Mouse (Mus musculus): ENCODE results near the gene Aox4. TPM values are rescaled to one million over a fixed set of nuclear protein-coding genes. Genes with fewer than 3 reads are reported as not detected.

The Aox4 gene
- polyA plus RNA-seq, 1 experiment from 2014 or later, result 0.04 TPM

GRCm38 (mm10) chr1:58197023-58197422 is 13.2 kb upstream of the Aox4 start:
- WGBS, result 63% methylated on average over 9 of the region's 9 CpGs
- no peaks in the 10 kb centered on the region for H3K9me3 ChIP-seq (ENCODE audit: low read length)
- H3K27ac ChIP-seq (ENCODE audit: low read length), result no peak overlapping the region
- no peak for ATAC-seq
- no peak for DNase-seq (ENCODE audit: low spot score)
- no peak overlapping the region for H3K9ac ChIP-seq (replicated peaks; ENCODE audit: low read depth)
- no peaks in the 10 kb centered on the region for H3K27me3 ChIP-seq (replicated peaks; ENCODE audit: insufficient read depth, low read length)
- TF ChIP-seq EP300 (IDR thresholded peaks at IDR 0.05), result no peak
- no peak for TF ChIP-seq CTCF (IDR thresholded peaks at IDR 0.05)
- no peak overlapping the region for H3K4me2 ChIP-seq (replicated peaks; ENCODE audit: low read depth, low read length)
- H3K36me3 ChIP-seq (ENCODE audit: insufficient read depth, low read length), result no peaks in the 10 kb centered on the region
- H3K4me1 ChIP-seq (ENCODE audit: insufficient read depth, low read depth, low read length), result no peaks in the 10 kb centered on the region
- H3K4me3 ChIP-seq (ENCODE audit: low read depth, low read length), result no peak overlapping the region

- Histone ChIP-seq H3K4me1 (ENCODE audit: insufficient read depth, low read depth, low read length) (no peaks in the 10 kb centered on the region), H3K27me3 (replicated peaks; ENCODE audit: insufficient read depth, low read length) (no peaks in the 10 kb centered on the region), H3K4me2 (replicated peaks; ENCODE audit: low read depth, low read length) (no peak overlapping the region), H3K9ac (replicated peaks; ENCODE audit: low read depth) (no peak overlapping the region), H3K4me3 (ENCODE audit: low read depth, low read length) (no peak overlapping the region), H3K36me3 (ENCODE audit: insufficient read depth, low read length) (no peaks in the 10 kb centered on the region), H3K27ac (ENCODE audit: low read length) (no peak overlapping the region), H3K9me3 (ENCODE audit: low read length) (no peaks in the 10 kb centered on the region)
- TF ChIP-seq CTCF (IDR thresholded peaks at IDR 0.05) (no peak), EP300 (IDR thresholded peaks at IDR 0.05) (no peak)
- ATAC-seq (no peak), DNase-seq (ENCODE audit: low spot score) (no peak)
- 53% methylated on average over 4 of the region's 4 CpGs for WGBS
Observed at GRCm38 (mm10) chr1:58198386-58198785, 11.8 kb upstream of the Aox4 start.

DNA sequence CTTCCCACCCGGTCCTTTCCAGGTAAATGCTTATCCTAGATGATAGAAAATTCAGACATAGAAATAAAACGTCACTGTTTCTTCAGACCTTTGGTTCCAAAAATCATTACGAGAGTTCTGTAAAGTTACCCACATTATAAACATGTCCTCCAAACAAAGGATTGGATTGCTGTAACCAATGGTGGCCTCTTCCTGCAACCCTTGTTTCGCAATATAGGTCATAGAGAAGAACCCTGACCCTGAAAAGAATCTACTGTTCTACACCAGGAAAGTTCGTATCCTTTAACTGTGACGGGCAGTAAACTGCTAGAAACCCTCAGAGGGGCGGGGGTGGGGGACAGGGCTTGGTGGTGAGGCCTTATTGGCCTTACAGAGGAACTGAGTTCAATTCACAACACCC is 2.6 kb downstream of the Aox4 start:
- TF ChIP-seq CTCF (IDR thresholded peaks at IDR 0.05), result no peak
- no peak for TF ChIP-seq EP300 (IDR thresholded peaks at IDR 0.05)
- WGBS, result 69% methylated on average over 7 of the region's 7 CpGs
- DNase-seq (ENCODE audit: low spot score), result no peak
- Histone ChIP-seq H3K27me3 (replicated peaks; ENCODE audit: insufficient read depth, low read length) (no peaks in the 10 kb centered on the region), H3K4me1 (ENCODE audit: insufficient read depth, low read depth, low read length) (no peaks in the 10 kb centered on the region), H3K9ac (replicated peaks; ENCODE audit: low read depth) (no peak overlapping the region), H3K36me3 (ENCODE audit: insufficient read depth, low read length) (no peaks in the 10 kb centered on the region), H3K4me2 (replicated peaks; ENCODE audit: low read depth, low read length) (no peak overlapping the region), H3K27ac (ENCODE audit: low read length) (no peak overlapping the region), H3K9me3 (ENCODE audit: low read length) (no peaks in the 10 kb centered on the region), H3K4me3 (ENCODE audit: low read depth, low read length) (no peak overlapping the region)
- no peak for ATAC-seq

DNA sequence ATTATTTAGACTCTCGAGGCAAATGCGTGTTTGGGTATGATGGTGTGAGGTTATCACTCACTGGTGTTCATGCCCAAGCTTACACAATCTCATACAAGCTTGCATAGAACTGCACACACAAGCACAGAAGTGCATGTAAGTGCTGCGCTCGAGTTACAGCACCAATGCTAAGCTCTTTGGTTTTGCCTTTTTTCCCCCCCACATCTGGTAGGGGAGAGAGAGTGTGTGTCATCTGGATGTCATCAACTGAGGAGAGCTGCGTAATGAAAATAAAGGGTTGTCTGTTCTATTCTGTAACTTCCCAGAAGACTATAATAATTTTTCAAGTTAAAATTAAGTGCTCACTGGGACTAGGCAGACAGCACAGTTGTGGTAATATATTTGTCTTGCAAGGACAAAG is 3.6 kb downstream of the Aox4 start:
- no peak for TF ChIP-seq CTCF (IDR thresholded peaks at IDR 0.05)
- Histone ChIP-seq H3K9ac (replicated peaks; ENCODE audit: low read depth) (no peak overlapping the region), H3K4me3 (ENCODE audit: low read depth, low read length) (no peak overlapping the region), H3K9me3 (ENCODE audit: low read length) (no peaks in the 10 kb centered on the region), H3K27me3 (replicated peaks; ENCODE audit: insufficient read depth, low read length) (no peaks in the 10 kb centered on the region), H3K4me2 (replicated peaks; ENCODE audit: low read depth, low read length) (no peak overlapping the region), H3K27ac (ENCODE audit: low read length) (no peak overlapping the region), H3K4me1 (ENCODE audit: insufficient read depth, low read depth, low read length) (no peaks in the 10 kb centered on the region), H3K36me3 (ENCODE audit: insufficient read depth, low read length) (no peaks in the 10 kb centered on the region)
- no peak for DNase-seq (ENCODE audit: low spot score)
- WGBS, result 77% methylated on average over 5 of the region's 5 CpGs
- ATAC-seq, result no peak

GRCm38 (mm10) chr1:58215353-58215752 is 5.2 kb downstream of the Aox4 start:
- no peak for ATAC-seq
- DNase-seq (ENCODE audit: low spot score), result no peak
- Histone ChIP-seq H3K27ac (ENCODE audit: low read length) (no peak overlapping the region), H3K9ac (replicated peaks; ENCODE audit: low read depth) (no peak overlapping the region), H3K4me2 (replicated peaks; ENCODE audit: low read depth, low read length) (no peak overlapping the region), H3K9me3 (ENCODE audit: low read length) (no peaks in the 10 kb centered on the region), H3K4me1 (ENCODE audit: insufficient read depth, low read depth, low read length) (no peaks in the 10 kb centered on the region), H3K36me3 (ENCODE audit: insufficient read depth, low read length) (no peaks in the 10 kb centered on the region), H3K4me3 (ENCODE audit: low read depth, low read length) (no peak overlapping the region), H3K27me3 (replicated peaks; ENCODE audit: insufficient read depth, low read length) (no peaks in the 10 kb centered on the region)
- WGBS, result 83% methylated on average over 4 of the region's 4 CpGs
- TF ChIP-seq EP300 (IDR thresholded peaks at IDR 0.05), result no peak
- TF ChIP-seq CTCF (IDR thresholded peaks at IDR 0.05), result no peak

- Histone ChIP-seq H3K4me2 (replicated peaks; ENCODE audit: low read depth, low read length) (no peak overlapping the region), H3K36me3 (ENCODE audit: insufficient read depth, low read length) (no peaks in the 10 kb centered on the region), H3K27ac (ENCODE audit: low read length) (no peak overlapping the region), H3K4me1 (ENCODE audit: insufficient read depth, low read depth, low read length) (no peaks in the 10 kb centered on the region), H3K27me3 (replicated peaks; ENCODE audit: insufficient read depth, low read length) (no peaks in the 10 kb centered on the region), H3K4me3 (ENCODE audit: low read depth, low read length) (no peak overlapping the region), H3K9ac (replicated peaks; ENCODE audit: low read depth) (no peak overlapping the region), H3K9me3 (ENCODE audit: low read length) (no peaks in the 10 kb centered on the region)
- 64% methylated on average over 7 of the region's 7 CpGs for WGBS
- DNase-seq (ENCODE audit: low spot score) (no peak), ATAC-seq (no peak)
- no peak for TF ChIP-seq EP300 (IDR thresholded peaks at IDR 0.05)
- no peak for TF ChIP-seq CTCF (IDR thresholded peaks at IDR 0.05)
Observed at GRCm38 (mm10) chr1:58215956-58216532, 5.8 kb downstream of the Aox4 start.

DNA sequence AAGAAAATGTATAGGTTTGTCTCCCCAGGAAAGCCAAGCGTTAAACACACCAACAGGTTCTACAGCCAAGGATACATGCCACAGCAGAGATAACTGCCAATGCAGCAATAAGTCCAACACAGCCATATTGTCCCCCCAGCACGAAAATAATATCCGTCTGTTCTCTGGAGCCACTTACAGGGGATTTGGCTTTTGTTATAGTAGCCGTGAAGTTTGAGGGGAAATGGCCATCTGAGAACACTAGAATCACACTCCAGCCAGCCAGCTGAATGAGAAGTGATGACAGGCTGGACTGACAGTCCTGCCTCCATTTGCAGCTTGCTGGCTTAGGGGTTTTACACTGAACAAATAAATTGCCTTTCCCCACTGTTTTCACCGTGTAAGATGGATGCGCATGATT is 10.9 kb downstream of the Aox4 start:
- H3K4me2 ChIP-seq (replicated peaks; ENCODE audit: low read depth, low read length), result no peak overlapping the region
- H3K27me3 ChIP-seq (replicated peaks; ENCODE audit: insufficient read depth, low read length), result no peaks in the 10 kb centered on the region
- no peak for ATAC-seq
- H3K36me3 ChIP-seq (ENCODE audit: insufficient read depth, low read length), result no peaks in the 10 kb centered on the region
- H3K4me1 ChIP-seq (ENCODE audit: insufficient read depth, low read depth, low read length), result no peaks in the 10 kb centered on the region
- TF ChIP-seq EP300 (IDR thresholded peaks at IDR 0.05), result no peak
- no peak for TF ChIP-seq CTCF (IDR thresholded peaks at IDR 0.05)
- no peak overlapping the region for H3K4me3 ChIP-seq (ENCODE audit: low read depth, low read length)
- H3K27ac ChIP-seq (ENCODE audit: low read length), result no peak overlapping the region
- WGBS, result 50% methylated on average over 6 of the region's 6 CpGs
- DNase-seq (ENCODE audit: low spot score), result no peak
- H3K9me3 ChIP-seq (ENCODE audit: low read length), result no peaks in the 10 kb centered on the region
- H3K9ac ChIP-seq (replicated peaks; ENCODE audit: low read depth), result no peak overlapping the region

Data from lung, postnatal 0 days (tissue).